Comparison of ENCODE assay signal across 21 mouse cellular contexts in genomic region chr11:69447299-69447698, GRCm38 (mm10).
"Had no signal": no experiment of that assay in that cellular context is flagged by ENCODE, and none has a peak within 500 bp of the region (broad histone marks: within the 10 kb centered on the region; RNA-seq: fewer than 3 reads in every experiment).

No protein-coding gene starts in this region.

- H3K27ac ChIP-seq: limb, embryonic 10.5 days; limb, embryonic 13.5 days; liver, embryonic 12.5 days; liver, embryonic 15.5 days; lung, embryonic 15.5 days; neural tube, embryonic 12.5 days; neural tube, embryonic 15.5 days; stomach, postnatal 0 days had no signal

- ATAC-seq: liver, embryonic 12.5 days had no signal

- H3K27me3 ChIP-seq: limb, embryonic 13.5 days; lung, embryonic 15.5 days; neural tube, embryonic 12.5 days; neural tube, embryonic 15.5 days had no signal

- H3K36me3 ChIP-seq: limb, embryonic 10.5 days; limb, embryonic 13.5 days; liver, embryonic 12.5 days; liver, embryonic 15.5 days; lung, embryonic 15.5 days; neural tube, embryonic 12.5 days; neural tube, embryonic 15.5 days had no signal

- H3K9me3 ChIP-seq: limb, embryonic 10.5 days; liver, embryonic 12.5 days; liver, embryonic 15.5 days; lung, embryonic 15.5 days; neural tube, embryonic 12.5 days; neural tube, embryonic 15.5 days had no signal

- DNase-seq: kidney, adult 18-20 months; kidney, adult 9 months; kidney, postnatal 14 days; kidney, postnatal 4 days; liver; lung, adult 18-20 months; lung, postnatal 10 days; lung, postnatal 36 days; right cerebral cortex, adult 18-20 months; right cerebral cortex, postnatal 14 days; right cerebral cortex, postnatal 4 days; thymus, postnatal 25 days had no signal

- H3K4me2 ChIP-seq: limb, embryonic 13.5 days; liver, embryonic 12.5 days; liver, embryonic 15.5 days; lung, embryonic 15.5 days; neural tube, embryonic 12.5 days; neural tube, embryonic 15.5 days had no signal

- H3K9ac ChIP-seq: limb, embryonic 13.5 days; liver, embryonic 12.5 days; liver, embryonic 15.5 days; lung, embryonic 15.5 days; neural tube, embryonic 12.5 days; neural tube, embryonic 15.5 days had no signal

- H3K4me3 ChIP-seq: limb, embryonic 10.5 days; limb, embryonic 13.5 days; liver, embryonic 12.5 days; liver, embryonic 15.5 days; lung, embryonic 15.5 days; megakaryocyte, embryonic 14.5 days; neural tube, embryonic 12.5 days; neural tube, embryonic 15.5 days had no signal
